Mouse (Mus musculus): Measurements from ENCODE around the gene Utp14a. TPM values are rescaled to one million over a fixed set of nuclear protein-coding genes. Genes with fewer than 3 reads are reported as not detected.

The Utp14a gene
- polyA plus RNA-seq, 1 experiment from 2014 or later, result 19.0 TPM

GRCm38 (mm10) chrX:48317444-48317843 is 60.8 kb downstream of the Utp14a start:
- H3K36me3 ChIP-seq, result no peaks in the 10 kb centered on the region
- peaks cover 17% of the 10 kb centered on the region; the same call in 1 of the 2 replicates for H3K27me3 ChIP-seq
- WGBS, result 69% methylated on average over 3 of the region's 3 CpGs
- no peaks in the 10 kb centered on the region for H3K9me3 ChIP-seq
- H3K9ac ChIP-seq (replicated peaks), result no peak overlapping the region
- H3K27ac ChIP-seq, result no peak overlapping the region
- no peak for ATAC-seq
- H3K4me3 ChIP-seq (replicated peaks), result no peak overlapping the region
- 0 out of 2 replicates have a peak, but pooled peaks cover 3% of the 10 kb centered on the region for H3K4me1 ChIP-seq (replicated peaks)
- H3K4me2 ChIP-seq (replicated peaks), result no peak overlapping the region

- no peak overlapping the region for H3K27ac ChIP-seq
- H3K9ac ChIP-seq (replicated peaks), result no peak overlapping the region
- H3K9me3 ChIP-seq, result no peaks in the 10 kb centered on the region
- ATAC-seq, result no peak
- H3K4me3 ChIP-seq (replicated peaks), result no peak overlapping the region
- peaks cover 17% of the 10 kb centered on the region; the same call in 1 of the 2 replicates for H3K27me3 ChIP-seq
- WGBS, result 33% methylated on average over 9 of the region's 9 CpGs
- H3K36me3 ChIP-seq, result no peaks in the 10 kb centered on the region
- 0 out of 2 replicates have a peak, but pooled peaks cover 3% of the 10 kb centered on the region for H3K4me1 ChIP-seq (replicated peaks)
- H3K4me2 ChIP-seq (replicated peaks), result no peak overlapping the region
Measured at GRCm38 (mm10) chrX:48318194-48318593, 61.5 kb downstream of the Utp14a start.

Other genes with a start within 250 kb of the Utp14a start
- 3.3 and 4.0 TPM in 2 replicates for gene Apln, start 222.0 kb upstream of the Utp14a start, polyA plus RNA-seq (2015; fragmentation: Nextera tagmentation; extraction: Ambion mirVana)
- gene Xpnpep2, start 148.1 kb upstream of the Utp14a start, polyA plus RNA-seq (2015; fragmentation: Nextera tagmentation; extraction: Ambion mirVana), result 0.93 and 1.3 TPM in 2 replicates
- gene Sash3, start 110.4 kb upstream of the Utp14a start, polyA plus RNA-seq (2015; fragmentation: Nextera tagmentation; extraction: Ambion mirVana), result 0.85 and 0.93 TPM in 2 replicates
- gene Zdhhc9, start 48.0 kb upstream of the Utp14a start, polyA plus RNA-seq (2015; fragmentation: Nextera tagmentation; extraction: Ambion mirVana), result 8.5 and 8.6 TPM in 2 replicates
- gene Bcorl1, start 84.5 kb downstream of the Utp14a start, polyA plus RNA-seq (2015; fragmentation: Nextera tagmentation; extraction: Ambion mirVana), result 6.6 TPM in 2 replicates
- gene Elf4, start 206.3 kb downstream of the Utp14a start, polyA plus RNA-seq (2015; fragmentation: Nextera tagmentation; extraction: Ambion mirVana), result 0.46 and 0.77 TPM in 2 replicates

Data from midbrain, embryonic 13.5 days (tissue).